Mouse (Mus musculus): ENCODE results near the gene 4930402H24Rik. TPM values are rescaled to one million over a fixed set of nuclear protein-coding genes. Genes with fewer than 3 reads are reported as not detected.

4930402H24Rik gene
- polyA plus RNA-seq, 1 experiment from 2014 or later: 112 TPM

- peaks cover 59% of the 10 kb centered on the region for H3K36me3 ChIP-seq
- H3K4me1 ChIP-seq (replicated peaks): 0 out of 2 replicates have a peak, but pooled peaks cover 3% of the 10 kb centered on the region
- ATAC-seq: no peak
- no peak overlapping the region for H3K4me3 ChIP-seq (replicated peaks)
- no peak overlapping the region for H3K9ac ChIP-seq (replicated peaks)
- H3K9me3 ChIP-seq: no peaks in the 10 kb centered on the region
- no peak overlapping the region for H3K27ac ChIP-seq
- H3K4me2 ChIP-seq (replicated peaks): no peak overlapping the region
- H3K27me3 ChIP-seq: no peaks in the 10 kb centered on the region
- WGBS: 80% methylated on average over 3 of the region's 3 CpGs
Measured at GRCm38 (mm10) chr2:130749708-130750107, 156.5 kb downstream of the 4930402H24Rik start.

DNA sequence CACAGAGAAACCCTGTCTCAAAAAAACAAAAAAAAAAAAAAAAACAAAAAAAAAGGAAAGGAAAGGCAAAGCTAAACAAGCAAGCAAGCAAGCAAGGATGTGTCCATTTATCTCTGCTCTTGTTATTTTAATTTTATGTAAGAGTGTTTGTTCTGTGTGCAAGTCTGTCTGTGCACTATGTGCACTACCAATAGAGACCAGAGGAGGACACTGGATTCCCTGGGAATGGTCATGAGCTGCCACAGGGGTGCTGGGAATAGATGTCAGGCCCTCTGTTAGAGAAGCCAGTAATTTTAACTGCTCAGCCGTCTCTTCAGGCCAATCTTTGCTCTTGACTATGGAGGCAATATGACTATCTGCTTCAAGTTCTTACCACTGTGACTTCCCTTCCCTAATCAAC, 162.6 kb downstream of the 4930402H24Rik start:
- H3K36me3 ChIP-seq: peaks cover 100% of the 10 kb centered on the region
- no peak for ATAC-seq
- H3K4me2 ChIP-seq (replicated peaks): no peak overlapping the region
- no peak overlapping the region for H3K27ac ChIP-seq
- no peak overlapping the region for H3K4me3 ChIP-seq (replicated peaks)
- H3K4me1 ChIP-seq (replicated peaks): no peaks in the 10 kb centered on the region
- WGBS: 100% methylated on average over 1 of the region's 1 CpGs
- no peak overlapping the region for H3K9ac ChIP-seq (replicated peaks)
- H3K9me3 ChIP-seq: no peaks in the 10 kb centered on the region
- H3K27me3 ChIP-seq: no peaks in the 10 kb centered on the region

DNA sequence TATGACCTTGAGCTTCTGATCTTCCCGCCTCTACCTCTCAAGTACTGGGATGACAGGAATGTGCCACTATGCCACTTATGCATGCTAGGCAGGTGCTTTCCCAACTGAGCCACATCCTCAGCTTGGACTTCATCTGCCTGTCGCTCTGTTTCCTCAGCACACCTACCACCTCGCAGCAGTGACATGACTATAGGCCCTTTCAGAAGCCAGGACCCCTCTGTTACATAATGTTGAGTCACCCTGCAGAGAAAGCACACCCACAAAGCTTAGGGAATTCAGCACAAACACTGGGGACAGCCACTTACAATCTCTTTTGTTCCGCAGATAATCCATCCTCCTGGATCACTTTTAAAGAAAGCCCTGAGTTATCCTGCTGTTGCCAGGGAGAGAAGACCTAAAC, 166.1 kb downstream of the 4930402H24Rik start:
- Histone ChIP-seq H3K9me3 (no peaks in the 10 kb centered on the region), H3K4me3 (replicated peaks) (no peak overlapping the region), H3K27me3 (no peaks in the 10 kb centered on the region), H3K36me3 (peaks cover 100% of the 10 kb centered on the region), H3K4me2 (replicated peaks) (no peak overlapping the region), H3K9ac (replicated peaks) (no peak overlapping the region), H3K27ac (no peak overlapping the region), H3K4me1 (replicated peaks) (no peaks in the 10 kb centered on the region)
- ATAC-seq: no peak
- WGBS: 24% methylated on average over 4 of the region's 4 CpGs

GRCm38 (mm10) chr2:130738019-130738418, 168.2 kb downstream of the 4930402H24Rik start:
- no peak overlapping the region for H3K4me3 ChIP-seq (replicated peaks)
- 83% methylated on average over 6 of the region's 6 CpGs for WGBS
- peaks cover 97% of the 10 kb centered on the region for H3K36me3 ChIP-seq
- H3K9me3 ChIP-seq: no peaks in the 10 kb centered on the region
- H3K27ac ChIP-seq: no peak overlapping the region
- no peak for ATAC-seq
- no peak overlapping the region for H3K4me2 ChIP-seq (replicated peaks)
- H3K4me1 ChIP-seq (replicated peaks): no peaks in the 10 kb centered on the region
- H3K9ac ChIP-seq (replicated peaks): no peak overlapping the region
- no peaks in the 10 kb centered on the region for H3K27me3 ChIP-seq

DNA sequence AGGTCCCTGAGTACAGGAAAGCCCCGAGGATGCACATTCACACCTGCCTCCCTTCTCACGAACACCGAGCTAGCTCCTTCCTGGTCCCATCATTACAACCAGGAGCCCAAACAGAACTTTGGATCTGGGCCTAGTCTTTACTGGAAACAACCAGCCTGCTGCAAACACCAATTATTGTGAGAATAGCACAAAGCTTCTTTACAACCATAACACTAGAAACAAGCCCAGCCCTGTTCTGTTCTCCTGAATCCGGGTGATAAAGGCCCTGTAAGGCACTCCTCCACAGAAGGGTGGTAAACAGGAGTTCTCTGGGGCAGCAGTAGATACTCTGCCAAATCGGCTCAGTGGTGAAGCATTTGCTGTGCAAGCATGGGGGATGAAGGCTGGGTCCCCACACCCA, 170.9 kb downstream of the 4930402H24Rik start:
- WGBS: 90% methylated on average over 5 of the region's 5 CpGs
- Histone ChIP-seq H3K4me3 (replicated peaks) (no peak overlapping the region), H3K36me3 (peaks cover 97% of the 10 kb centered on the region), H3K4me2 (replicated peaks) (no peak overlapping the region), H3K27ac (no peak overlapping the region), H3K4me1 (replicated peaks) (no peaks in the 10 kb centered on the region), H3K9me3 (no peaks in the 10 kb centered on the region), H3K9ac (replicated peaks) (no peak overlapping the region), H3K27me3 (no peaks in the 10 kb centered on the region)
- no peak for ATAC-seq

DNA sequence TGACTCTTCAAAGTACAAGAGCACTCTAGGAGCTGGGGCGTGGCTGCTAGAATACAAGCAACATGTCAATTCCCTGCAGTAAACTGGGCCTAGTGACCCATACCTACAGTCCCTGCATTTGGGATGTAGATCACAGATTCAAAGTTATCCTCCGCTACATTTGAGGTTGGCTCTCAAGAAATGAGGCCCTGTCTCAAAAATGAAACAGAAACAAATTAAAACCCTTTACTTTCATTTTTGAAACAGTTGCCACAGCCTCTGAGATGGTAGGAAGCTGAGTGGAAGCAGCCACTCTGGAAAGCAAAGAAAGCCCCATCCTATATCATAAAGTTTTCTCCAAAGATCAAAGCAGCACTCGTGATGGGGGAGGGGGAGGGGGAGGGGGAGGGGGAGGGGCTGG, 172.8 kb downstream of the 4930402H24Rik start:
- no peak overlapping the region for H3K27ac ChIP-seq
- no peak overlapping the region for H3K4me3 ChIP-seq (replicated peaks)
- ATAC-seq: no peak
- H3K4me1 ChIP-seq (replicated peaks): no peaks in the 10 kb centered on the region
- H3K9me3 ChIP-seq: peaks cover 3% of the 10 kb centered on the region; the same call in 1 of the 2 replicates
- no peaks in the 10 kb centered on the region for H3K27me3 ChIP-seq
- H3K36me3 ChIP-seq: peaks cover 97% of the 10 kb centered on the region
- no peak overlapping the region for H3K4me2 ChIP-seq (replicated peaks)
- H3K9ac ChIP-seq (replicated peaks): no peak overlapping the region
- 96% methylated on average over 2 of the region's 3 CpGs for WGBS

- Histone ChIP-seq H3K27ac (no peak overlapping the region), H3K9ac (replicated peaks) (no peak overlapping the region), H3K4me3 (replicated peaks) (no peak overlapping the region), H3K27me3 (no peaks in the 10 kb centered on the region), H3K4me2 (replicated peaks) (no peak overlapping the region), H3K9me3 (peaks cover 3% of the 10 kb centered on the region; the same call in 1 of the 2 replicates), H3K36me3 (peaks cover 97% of the 10 kb centered on the region), H3K4me1 (replicated peaks) (no peaks in the 10 kb centered on the region)
- 73% methylated on average over 5 of the region's 5 CpGs for WGBS
- ATAC-seq: no peak
Measured at GRCm38 (mm10) chr2:130731855-130732254, 174.4 kb downstream of the 4930402H24Rik start.

DNA sequence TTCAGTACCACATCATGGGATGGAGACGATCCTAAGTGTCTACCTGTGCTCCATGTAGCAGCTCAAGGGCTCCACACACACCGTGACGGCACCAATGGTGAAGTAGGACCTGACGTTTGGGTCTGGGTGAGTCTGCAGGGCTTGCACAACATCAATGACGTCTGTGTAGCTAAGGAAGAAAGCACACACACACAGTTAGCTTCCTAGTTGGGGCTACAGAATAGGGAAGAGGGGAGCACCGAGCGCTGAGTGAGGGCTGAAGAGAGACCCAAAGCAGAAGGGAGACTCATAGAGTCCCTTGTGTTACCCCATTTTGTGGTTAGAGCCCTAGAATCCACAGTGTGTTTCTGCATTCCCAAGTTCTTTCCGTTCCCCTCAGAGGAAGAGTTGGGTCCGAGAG, 175.5 kb downstream of the 4930402H24Rik start:
- WGBS: 91% methylated on average over 9 of the region's 9 CpGs
- no peak for ATAC-seq

GRCm38 (mm10) chr2:130728906-130729585, 177.2 kb downstream of the 4930402H24Rik start:
- Histone ChIP-seq H3K4me2 (replicated peaks) (no peak overlapping the region), H3K4me1 (replicated peaks) (no peaks in the 10 kb centered on the region), H3K4me3 (replicated peaks) (no peak overlapping the region), H3K27me3 (no peaks in the 10 kb centered on the region), H3K36me3 (peaks cover 97% of the 10 kb centered on the region), H3K9ac (replicated peaks) (no peak overlapping the region), H3K9me3 (peaks cover 3% of the 10 kb centered on the region; the same call in 1 of the 2 replicates), H3K27ac (no peak overlapping the region)
- no peak for ATAC-seq
- 100% methylated on average over 2 of the region's 2 CpGs for WGBS

More for the DNA sequence above, 175.5 kb downstream of the 4930402H24Rik start:
- no peak overlapping the region for H3K4me2 ChIP-seq (replicated peaks)
- H3K27ac ChIP-seq: no peak overlapping the region
- no peaks in the 10 kb centered on the region for H3K27me3 ChIP-seq
- H3K4me3 ChIP-seq (replicated peaks): no peak overlapping the region
- no peak overlapping the region for H3K9ac ChIP-seq (replicated peaks)
- peaks cover 97% of the 10 kb centered on the region for H3K36me3 ChIP-seq
- no peaks in the 10 kb centered on the region for H3K4me1 ChIP-seq (replicated peaks)
- H3K9me3 ChIP-seq: peaks cover 3% of the 10 kb centered on the region; the same call in 1 of the 2 replicates

GRCm38 (mm10) chr2:130727752-130728151, 178.5 kb downstream of the 4930402H24Rik start:
- peaks cover 99% of the 10 kb centered on the region for H3K36me3 ChIP-seq
- H3K4me3 ChIP-seq (replicated peaks): no peak overlapping the region
- H3K4me2 ChIP-seq (replicated peaks): no peak overlapping the region
- H3K9ac ChIP-seq (replicated peaks): no peak overlapping the region
- peaks cover 3% of the 10 kb centered on the region; the same call in 1 of the 2 replicates for H3K9me3 ChIP-seq
- WGBS: 100% methylated on average over 1 of the region's 1 CpGs
- H3K4me1 ChIP-seq (replicated peaks): no peaks in the 10 kb centered on the region
- ATAC-seq: no peak
- no peak overlapping the region for H3K27ac ChIP-seq
- H3K27me3 ChIP-seq: no peaks in the 10 kb centered on the region

DNA sequence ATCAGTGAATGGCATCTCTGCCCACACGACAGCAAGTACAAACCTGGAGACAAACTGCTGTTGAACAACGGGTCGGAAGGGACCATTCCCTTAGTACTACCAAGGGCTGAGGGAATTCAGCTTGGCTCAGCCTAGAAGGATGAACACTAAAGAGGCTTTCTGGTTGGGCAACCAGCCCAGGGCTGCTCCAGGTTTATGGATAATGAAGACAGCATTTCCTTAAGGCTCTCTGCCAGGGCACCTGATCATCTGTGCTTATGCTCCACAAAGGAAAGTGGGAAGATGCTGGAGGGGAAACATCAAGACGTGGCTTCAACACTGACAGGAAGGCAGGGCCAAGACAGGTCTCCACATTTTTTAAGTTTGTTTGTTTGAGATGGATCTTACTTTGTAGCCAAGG, 181.8 kb downstream of the 4930402H24Rik start:
- no peak for ATAC-seq
- H3K9me3 ChIP-seq: no peaks in the 10 kb centered on the region

GRCm38 (mm10) chr2:130717951-130718350, 188.3 kb downstream of the 4930402H24Rik start:
- no peak overlapping the region for H3K4me2 ChIP-seq (replicated peaks)
- no peak for ATAC-seq
- peaks cover 88% of the 10 kb centered on the region for H3K36me3 ChIP-seq
- H3K4me1 ChIP-seq (replicated peaks): no peaks in the 10 kb centered on the region
- H3K9me3 ChIP-seq: no peaks in the 10 kb centered on the region
- H3K27ac ChIP-seq: no peak overlapping the region
- no peak overlapping the region for H3K4me3 ChIP-seq (replicated peaks)
- H3K9ac ChIP-seq (replicated peaks): no peak overlapping the region
- 84% methylated on average over 6 of the region's 6 CpGs for WGBS
- H3K27me3 ChIP-seq: no peaks in the 10 kb centered on the region

More for the DNA sequence above, 181.8 kb downstream of the 4930402H24Rik start:
- no peaks in the 10 kb centered on the region for H3K27me3 ChIP-seq
- H3K27ac ChIP-seq: no peak overlapping the region
- H3K9ac ChIP-seq (replicated peaks): no peak overlapping the region
- H3K36me3 ChIP-seq: peaks cover 92% of the 10 kb centered on the region
- 77% methylated on average over 4 of the region's 4 CpGs for WGBS
- H3K4me1 ChIP-seq (replicated peaks): no peaks in the 10 kb centered on the region
- H3K4me2 ChIP-seq (replicated peaks): no peak overlapping the region
- no peak overlapping the region for H3K4me3 ChIP-seq (replicated peaks)

DNA sequence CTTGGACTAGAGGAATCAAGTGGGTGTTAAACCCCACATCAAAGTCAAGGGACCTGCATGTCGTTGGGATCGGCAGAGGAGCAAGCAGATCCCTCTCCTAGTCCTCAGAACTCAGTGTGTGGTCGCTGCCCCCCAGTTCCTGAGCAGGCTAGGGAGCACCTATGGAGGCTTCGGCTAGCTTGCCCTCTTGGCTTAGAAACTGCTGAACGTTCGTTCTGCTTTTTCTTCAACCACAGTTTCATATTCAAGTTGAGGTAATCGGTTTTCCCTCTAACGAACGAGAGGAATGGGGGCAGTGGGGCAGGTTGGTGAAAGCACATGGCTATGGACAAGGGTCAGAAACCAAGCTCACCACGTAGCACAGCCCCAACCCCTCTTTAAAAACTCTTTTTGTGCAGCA, 199.1 kb downstream of the 4930402H24Rik start:
- Histone ChIP-seq H3K27ac (no peak overlapping the region), H3K4me1 (replicated peaks) (no peaks in the 10 kb centered on the region), H3K4me2 (replicated peaks) (no peak overlapping the region), H3K27me3 (no peaks in the 10 kb centered on the region), H3K36me3 (peaks cover 59% of the 10 kb centered on the region), H3K9ac (replicated peaks) (no peak overlapping the region), H3K9me3 (no peaks in the 10 kb centered on the region), H3K4me3 (replicated peaks) (no peak overlapping the region)
- 64% methylated on average over 10 of the region's 10 CpGs for WGBS
- ATAC-seq: no peak
